Mouse (Mus musculus) G1E (cell line): ENCODE measurements at regions not wholly inside any gene's neighbourhood (a gene's known extent, or its start where the extent isn't known, plus 50 kb on each side); places are given as distances from the start of the nearest gene placed in this dataset.

Source experiments
- ATAC-seq: 2 replicates; pipeline ENCODE4 v1.8.0; 2016; ENCODE audit warnings: mild to moderate bottlenecking; ENCODE audit not compliant: insufficient number of reproducible peaks, poor library complexity, low FRiP score, severe bottlenecking; ENCODE audit errors: extremely low read depth
- DNase-seq: peaks from one replicate; pipeline ENCODE4 v3.0.0; 2012; ENCODE audit warnings: low spot score
- H3K27me3 ChIP-seq: 2 replicates; pipeline ENCODE4 v1.6.1; 2012; ENCODE audit warnings: mild to moderate bottlenecking, low read length, inconsistent platforms; ENCODE audit not compliant: insufficient read depth
- H3K36me3 ChIP-seq: replicated peaks from 2 replicates; pipeline ENCODE3; 2012; ENCODE audit warnings: mild to moderate bottlenecking, inconsistent platforms
- H3K4me1 ChIP-seq: 2 replicates; pipeline ENCODE4 v1.6.1; 2012; ENCODE audit warnings: low read depth, low read length, inconsistent platforms, mixed read lengths; ENCODE audit not compliant: insufficient read depth
- H3K4me3 ChIP-seq: 2 replicates; pipeline ENCODE4 v1.5.1; 2012; ENCODE audit warnings: low read depth, mild to moderate bottlenecking, inconsistent platforms, low read length, moderate library complexity, mixed read lengths
- H3K9me3 ChIP-seq: replicated peaks from 2 replicates; pipeline ENCODE4 v1.6.1; 2012; ENCODE audit warnings: inconsistent platforms
- CTCF ChIP-seq: IDR thresholded peaks from 2 replicates; pipeline ENCODE4 v1.5.1; 2012; ENCODE audit warnings: low read depth, low read length, inconsistent platforms, mixed read lengths
- GATA1 ChIP-seq: IDR thresholded peaks from 2 replicates; pipeline ENCODE4 v1.6.1; 2012; ENCODE audit warnings: borderline replicate concordance, low read length, inconsistent platforms, mixed read lengths
- GATA2 ChIP-seq: IDR thresholded peaks from 2 replicates; pipeline ENCODE4 v1.6.1; 2012; ENCODE audit warnings: low read depth, low read length, inconsistent platforms, borderline replicate concordance
- POLR2AphosphoS5 ChIP-seq: IDR thresholded peaks from 2 replicates; pipeline ENCODE4 v1.6.1; 2012; ENCODE audit warnings: low read depth, low read length, inconsistent platforms; ENCODE audit not compliant: insufficient replicate concordance
- TAL1 ChIP-seq: conservative IDR thresholded peaks from 2 replicates; pipeline ENCODE4 v1.6.1; 2012; ENCODE audit warnings: low read depth, low read length, inconsistent platforms, mixed read lengths

DNA sequence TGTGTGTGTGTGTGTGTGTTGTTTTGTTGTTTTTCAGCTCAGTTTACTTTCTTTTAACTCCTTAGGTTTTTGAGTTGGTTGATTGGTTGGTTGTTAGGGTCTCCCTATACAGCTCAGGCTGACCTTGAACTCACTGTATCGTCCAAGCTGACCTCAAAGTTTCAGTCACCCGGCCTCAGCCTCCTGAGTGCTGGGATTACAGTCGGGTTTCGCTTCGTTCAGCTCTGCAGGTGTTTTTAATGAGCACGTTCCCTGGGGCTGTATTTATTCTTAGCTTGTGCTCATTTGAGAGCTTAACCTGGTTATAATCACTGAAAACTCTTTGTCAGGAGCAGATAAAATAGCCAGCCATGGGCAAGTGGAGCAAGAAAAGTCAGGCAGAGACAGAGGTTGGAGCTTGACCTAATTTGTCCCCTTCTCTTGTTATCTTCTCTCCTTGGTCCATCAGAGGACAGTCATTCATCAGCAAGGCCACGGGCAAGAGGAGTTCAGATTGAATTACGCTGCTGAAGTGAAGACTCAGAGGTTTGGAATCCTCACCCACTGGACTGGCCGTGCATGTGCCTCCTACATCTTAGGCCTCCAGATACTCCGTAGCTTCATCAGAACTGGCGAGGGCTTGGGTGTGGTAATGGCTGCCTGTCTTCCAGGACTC lies 120.5 kb upstream of the Jarid2 start:
- Histone ChIP-seq H3K4me1 (peaks cover 20% of the 10 kb centered on the region), H3K36me3 (no peaks in the 10 kb centered on the region), H3K4me3 (no peak overlapping the region), H3K9me3 (no peaks in the 10 kb centered on the region), H3K27me3 (peaks cover 3% of the 10 kb centered on the region; the same call in 1 of the 2 replicates)
- DNase-seq (no peak), ATAC-seq (no peak)
- no peak for TF ChIP-seq CTCF

DNA sequence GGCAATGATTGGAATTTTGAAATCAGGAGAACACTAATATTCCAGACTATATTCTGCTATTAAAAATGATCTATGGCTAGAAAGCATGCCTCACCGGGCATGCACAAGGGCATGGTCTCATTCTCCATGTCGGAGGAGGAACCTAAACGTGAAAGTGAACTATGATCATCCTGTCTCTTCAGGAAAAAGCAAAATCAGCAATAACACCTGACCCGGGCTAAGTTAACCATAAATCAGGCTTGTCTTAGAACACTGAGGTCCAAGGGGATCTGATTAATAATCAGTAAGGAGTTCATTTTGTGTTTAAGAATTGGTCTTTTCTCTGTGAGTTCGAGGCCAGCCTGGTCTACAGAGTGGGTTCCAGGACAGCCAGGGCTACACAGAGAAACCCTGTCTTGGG lies 119.7 kb upstream of the Jarid2 start:
- DNase-seq (no peak), ATAC-seq (no peak)
- Histone ChIP-seq H3K9me3 (no peaks in the 10 kb centered on the region), H3K4me3 (no peak overlapping the region), H3K36me3 (no peaks in the 10 kb centered on the region), H3K27me3 (peaks cover 6% of the 10 kb centered on the region; the same call in 1 of the 2 replicates), H3K4me1 (peaks cover 20% of the 10 kb centered on the region)
- TF ChIP-seq POLR2AphosphoS5 = no peak
- TF ChIP-seq TAL1 = no peak
- TF ChIP-seq GATA2 = no peak
- TF ChIP-seq GATA1 = no peak
- TF ChIP-seq CTCF = no peak

DNA sequence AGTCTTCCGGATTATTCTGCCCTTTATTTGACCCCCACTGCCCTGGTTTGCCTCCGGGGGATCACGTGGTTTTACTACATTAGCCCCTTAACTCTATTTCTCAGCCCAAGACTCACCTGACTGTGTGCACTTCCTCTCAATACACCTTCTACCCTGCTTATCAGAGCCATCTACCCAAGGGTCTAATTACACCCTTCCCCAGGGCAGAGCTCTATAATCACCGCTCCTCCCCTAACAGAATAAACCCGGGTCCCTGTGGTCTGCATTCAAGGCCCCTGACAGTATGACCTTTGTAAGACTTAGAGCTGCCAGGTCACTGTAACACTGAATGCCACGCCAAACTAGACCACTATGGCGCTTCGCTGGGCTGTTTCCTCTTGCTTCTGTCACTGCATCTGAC lies 113.6 kb upstream of the Jarid2 start:
- H3K36me3 ChIP-seq = no peaks in the 10 kb centered on the region
- H3K27me3 ChIP-seq = peaks cover 9% of the 10 kb centered on the region; the same call in 1 of the 2 replicates
- ATAC-seq (no peak), DNase-seq (no peak)
- H3K4me1 ChIP-seq = peaks cover 17% of the 10 kb centered on the region
- TF ChIP-seq GATA2 = no peak
- TF ChIP-seq TAL1 = no peak
- no peak overlapping the region for H3K4me3 ChIP-seq
- no peaks in the 10 kb centered on the region for H3K9me3 ChIP-seq

DNA sequence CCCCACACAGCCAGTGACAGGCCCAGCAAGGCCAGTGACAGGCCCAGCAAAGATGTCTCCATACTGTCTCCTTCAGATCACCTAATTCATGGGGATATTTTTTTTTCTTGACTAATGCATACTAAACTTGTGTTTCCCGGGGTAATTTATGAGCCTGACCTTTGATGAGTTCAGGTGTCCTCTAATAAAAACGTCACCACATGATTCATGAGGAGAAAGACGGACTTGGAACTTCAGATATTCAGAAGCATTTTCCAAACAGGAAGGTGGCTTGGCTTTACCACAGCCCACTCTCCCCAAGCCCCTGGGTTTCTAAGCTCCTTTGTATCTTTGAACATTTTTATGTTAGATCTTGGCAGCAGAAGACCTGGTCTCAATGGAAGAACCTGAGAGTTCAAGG lies 110.9 kb upstream of the Jarid2 start:
- DNase-seq (no peak), ATAC-seq (no peak)
- no peaks in the 10 kb centered on the region for H3K36me3 ChIP-seq
- peaks cover 2% of the 10 kb centered on the region for H3K4me1 ChIP-seq
- H3K9me3 ChIP-seq = no peaks in the 10 kb centered on the region
- H3K27me3 ChIP-seq = peaks cover 18% of the 10 kb centered on the region
- no peak overlapping the region for H3K4me3 ChIP-seq
- TF ChIP-seq POLR2AphosphoS5 (no peak), TAL1 (no peak), GATA2 (no peak), GATA1 (no peak), CTCF (no peak)

DNA sequence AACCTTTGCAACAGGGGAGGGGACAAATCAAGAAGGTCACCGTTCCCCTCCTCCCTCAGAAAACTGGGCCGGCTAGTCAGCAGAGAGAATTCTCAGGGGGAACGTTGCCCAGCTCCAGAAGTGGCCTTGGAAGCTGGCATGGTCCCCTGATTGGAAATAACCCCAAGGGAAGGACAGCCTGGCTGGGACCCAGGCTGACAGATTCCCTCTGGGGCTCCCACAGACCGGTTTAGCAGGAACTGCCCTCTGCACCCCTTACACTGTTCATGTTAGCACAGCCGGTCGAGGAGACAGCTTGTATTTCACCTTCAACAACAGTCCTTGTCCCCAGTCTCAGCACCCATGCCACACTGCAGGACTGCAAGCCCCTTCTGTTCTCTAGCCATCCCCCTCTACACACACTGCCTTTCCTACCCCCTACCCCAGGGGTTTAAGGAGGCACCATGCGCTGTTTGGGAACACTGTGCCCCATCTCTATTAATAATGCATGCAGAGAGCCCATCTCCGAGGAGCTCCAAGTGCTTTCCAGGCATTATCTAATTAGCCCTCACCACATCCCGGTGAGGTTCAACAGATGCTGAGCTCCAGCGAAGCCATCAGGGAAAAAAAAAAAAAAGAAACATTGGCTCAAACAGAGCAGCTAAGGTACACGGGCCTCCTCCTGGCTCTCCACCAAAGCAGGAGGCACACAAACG lies 106.5 kb upstream of the Jarid2 start:
- Histone ChIP-seq H3K36me3 (no peaks in the 10 kb centered on the region), H3K27me3 (peaks cover 26% of the 10 kb centered on the region), H3K4me3 (no peak overlapping the region), H3K4me1 (peaks cover 15% of the 10 kb centered on the region), H3K9me3 (no peaks in the 10 kb centered on the region)
- TF ChIP-seq GATA1 = no peak
- TF ChIP-seq GATA2 = no peak
- TF ChIP-seq POLR2AphosphoS5 = no peak
- TF ChIP-seq CTCF = no peak
- no peak for TF ChIP-seq TAL1
- DNase-seq (no peak), ATAC-seq (no peak)

GRCm38 (mm10) chr13:44624716-44625115 lies 104.6 kb upstream of the Jarid2 start:
- DNase-seq = no peak
- ATAC-seq = no peak
- peaks cover 30% of the 10 kb centered on the region for H3K27me3 ChIP-seq
- no peak overlapping the region; the same call in 1 of the 2 replicates for H3K4me3 ChIP-seq
- TF ChIP-seq POLR2AphosphoS5 = no peak
- TF ChIP-seq GATA1 = no peak
- no peak for TF ChIP-seq GATA2
- no peak for TF ChIP-seq CTCF
- TF ChIP-seq TAL1 = no peak
- H3K36me3 ChIP-seq = no peaks in the 10 kb centered on the region
- H3K4me1 ChIP-seq = peaks cover 18% of the 10 kb centered on the region
- H3K9me3 ChIP-seq = no peaks in the 10 kb centered on the region

- Histone ChIP-seq H3K36me3 (no peaks in the 10 kb centered on the region), H3K4me3 (no peak overlapping the region), H3K9me3 (no peaks in the 10 kb centered on the region), H3K4me1 (peaks cover 25% of the 10 kb centered on the region), H3K27me3 (peaks cover 36% of the 10 kb centered on the region)
- no peak for TF ChIP-seq TAL1
- no peak for DNase-seq
- ATAC-seq = no peak
These were observed 103.5 kb upstream of the Jarid2 start for GRCm38 (mm10) chr13:44625792-44626191.
